Mouse (Mus musculus) liver, postnatal 0 days (tissue): ENCODE measurements around the gene Pptc7.

ENCODE experiments used
- CTCF ChIP-seq: sonication (generic); IDR thresholded peaks from 2 replicates; pipeline ENCODE4 v1.5.1; 2016; ENCODE audit warnings: antibody characterized with exemption, low read depth
- EP300 ChIP-seq: IDR thresholded peaks from 2 replicates; pipeline ENCODE4 v1.6.1; 2016; ENCODE audit warnings: antibody characterized with exemption, low read depth, mild to moderate bottlenecking

GRCm38 (mm10) chr5:122302810-122303745 lies 18.9 kb downstream of the Pptc7 start:
- TF ChIP-seq CTCF (peak; percentile 71), EP300 (no peak)
